Mouse (Mus musculus): Measurements from ENCODE around the gene Mien1. TPM values are rescaled to one million over a fixed set of nuclear protein-coding genes. Genes with fewer than 3 reads are reported as not detected.
A peak's percentile ranks its signal among the peaks of the same experiment; 100 is the strongest.

Mien1 gene
- polyA plus RNA-seq, 1 experiment from 2014 or later, result 158 TPM

DNA sequence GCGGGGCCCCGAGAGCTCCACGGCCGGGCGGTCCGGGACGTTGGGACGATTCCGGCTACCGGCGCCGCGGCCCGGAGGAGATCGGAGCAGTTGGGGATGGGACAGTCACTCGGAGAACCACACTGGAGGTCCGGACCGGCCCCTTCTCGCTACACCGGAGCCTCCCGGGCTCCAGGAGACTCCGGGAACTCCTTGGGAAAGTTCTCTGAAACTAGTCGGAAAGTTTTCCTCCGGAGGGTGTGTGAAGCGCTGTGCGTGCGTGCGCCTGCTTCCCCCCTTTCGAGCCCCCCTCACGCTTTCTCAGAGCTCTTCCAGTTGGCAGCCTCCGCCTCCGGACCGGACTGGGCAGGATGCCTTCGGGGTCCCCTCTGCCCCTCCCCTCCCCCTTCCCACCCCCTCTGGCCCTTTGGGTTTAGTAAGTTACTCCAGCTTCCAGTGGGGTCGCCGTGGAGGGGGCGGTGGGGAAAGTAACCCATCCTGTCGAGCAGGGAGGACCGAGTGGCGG, 25.9 kb downstream of the Mien1 start:
- Histone ChIP-seq H3K4me3 (peak overlapping the region; percentile 77), H3K36me3 (no peaks in the 10 kb centered on the region), H3K27ac (peak overlapping the region; percentile 79), H3K9ac (peak overlapping the region; percentile 87), H3K4me2 (replicated peaks) (peak overlapping the region; percentile 97), H3K27me3 (peaks cover 33% of the 10 kb centered on the region), H3K9me3 (replicated peaks) (no peaks in the 10 kb centered on the region), H3K4me1 (peaks cover 40% of the 10 kb centered on the region)
- ATAC-seq (ENCODE audit: low FRiP score), result peak; percentile 60
- 0% methylated on average over 38 of the region's 40 CpGs for WGBS

DNA sequence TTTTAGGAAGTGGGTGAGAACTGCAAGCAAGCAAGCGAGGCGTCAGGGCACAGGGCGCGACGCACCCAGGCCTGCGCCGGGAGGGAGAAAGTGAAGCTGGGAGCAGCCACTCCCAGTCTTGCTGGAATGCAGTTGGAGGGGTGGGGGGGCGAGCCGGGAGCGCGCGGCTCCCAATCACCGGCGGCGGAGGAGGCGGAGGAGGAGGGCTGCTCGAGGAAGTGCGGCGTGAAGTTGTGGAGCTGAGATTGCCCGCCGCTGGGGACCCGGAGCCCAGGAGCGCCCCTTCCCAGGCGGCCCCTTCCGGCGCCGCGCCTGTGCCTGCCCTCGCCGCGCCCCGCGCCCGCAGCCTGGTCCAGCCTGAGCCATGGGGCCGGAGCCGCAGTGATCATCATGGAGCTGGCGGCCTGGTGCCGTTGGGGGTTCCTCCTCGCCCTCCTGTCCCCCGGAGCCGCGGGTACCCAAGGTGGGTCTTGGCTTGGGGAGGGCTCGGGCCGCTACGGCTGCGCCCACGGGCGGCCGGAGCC, 26.5 kb downstream of the Mien1 start, which contains the start of gene Erbb2:
TSS of gene Erbb2 (plus strand) at position 198 of the 524 bp plus-strand sequence.
- peak within 1 kb of the TSS; percentile 97 for H3K4me2 ChIP-seq (replicated peaks)
- peak within 1 kb of the TSS; percentile 79 for H3K27ac ChIP-seq
- H3K36me3 ChIP-seq, result no peaks in the 10 kb centered on the region
- H3K4me1 ChIP-seq, result peaks cover 40% of the 10 kb centered on the region
- 0% methylated on average over 46 of the region's 49 CpGs for WGBS
- no peaks in the 10 kb centered on the region for H3K9me3 ChIP-seq (replicated peaks)
- peaks cover 33% of the 10 kb centered on the region for H3K27me3 ChIP-seq
- peak within 1 kb of the TSS; percentile 77 for H3K4me3 ChIP-seq
- H3K9ac ChIP-seq, result peak within 1 kb of the TSS; percentile 87
- ATAC-seq (ENCODE audit: low FRiP score), result peak; percentile 55

DNA sequence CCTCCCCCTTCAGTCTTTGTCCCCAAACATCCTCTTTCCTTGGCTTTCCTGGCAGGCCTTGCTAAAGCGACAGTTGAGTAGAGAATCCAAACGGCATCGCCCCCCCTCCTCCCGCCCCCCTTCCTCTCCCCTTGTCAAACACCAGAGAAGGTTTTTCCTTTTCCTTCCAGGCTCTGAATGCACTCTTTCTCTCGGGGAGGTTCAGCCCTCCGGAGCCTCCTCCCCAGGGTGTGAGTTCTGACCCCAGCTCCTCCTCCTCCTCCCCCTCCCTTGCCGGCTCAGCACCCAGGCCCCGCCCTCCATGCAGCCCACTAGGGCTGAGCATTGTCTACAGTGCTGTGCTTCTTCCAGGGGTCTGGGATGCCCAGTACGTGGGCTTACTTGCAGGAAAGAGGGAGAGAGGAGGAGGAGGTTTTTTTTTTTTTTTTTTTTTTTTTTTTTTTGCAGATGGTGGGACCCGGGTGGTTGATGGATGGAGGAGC, 29.4 kb downstream of the Mien1 start:
- peaks cover 40% of the 10 kb centered on the region for H3K4me1 ChIP-seq
- 0 out of 2 replicates have a peak overlapping the region, but pooled peaks have one; percentile 32 for H3K27ac ChIP-seq
- H3K9ac ChIP-seq, result peak overlapping the region; percentile 24
- H3K4me2 ChIP-seq (replicated peaks), result peak overlapping the region; percentile 38
- H3K4me3 ChIP-seq, result no peak overlapping the region
- 6% methylated on average over 9 of the region's 10 CpGs for WGBS
- H3K36me3 ChIP-seq, result no peaks in the 10 kb centered on the region
- H3K9me3 ChIP-seq (replicated peaks), result no peaks in the 10 kb centered on the region
- peak; percentile 71 for ATAC-seq (ENCODE audit: low FRiP score)
- peaks cover 30% of the 10 kb centered on the region for H3K27me3 ChIP-seq

DNA sequence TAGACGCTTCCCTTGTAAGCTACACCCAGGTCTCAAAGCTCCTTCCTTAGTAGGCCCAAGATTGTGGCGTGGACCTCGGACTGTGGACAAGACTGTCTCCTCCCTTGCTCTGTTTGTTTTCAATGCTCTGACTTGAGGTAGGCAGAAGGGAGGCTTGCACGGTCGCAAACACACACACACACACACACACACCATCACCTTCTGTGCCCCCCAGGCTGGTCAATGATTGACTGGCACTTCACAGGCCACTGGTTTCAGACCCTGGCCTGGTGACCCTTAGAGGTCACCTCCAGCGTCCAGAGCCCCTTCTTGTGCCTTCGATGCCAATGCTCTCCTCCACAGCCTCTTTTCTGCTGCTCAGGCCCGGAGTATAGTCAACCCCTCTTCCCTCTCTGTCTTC, 29.9 kb downstream of the Mien1 start:
- Histone ChIP-seq H3K9ac (peak overlapping the region; percentile 24), H3K4me2 (replicated peaks) (peak overlapping the region; percentile 38), H3K4me1 (peaks cover 35% of the 10 kb centered on the region), H3K27ac (peak overlapping the region; percentile 32; the same call in 1 of the 2 replicates), H3K9me3 (replicated peaks) (no peaks in the 10 kb centered on the region), H3K36me3 (no peaks in the 10 kb centered on the region), H3K4me3 (no peak overlapping the region), H3K27me3 (peaks cover 31% of the 10 kb centered on the region)
- WGBS, result 41% methylated on average over 8 of the region's 8 CpGs
- no peak for ATAC-seq (ENCODE audit: low FRiP score)

DNA sequence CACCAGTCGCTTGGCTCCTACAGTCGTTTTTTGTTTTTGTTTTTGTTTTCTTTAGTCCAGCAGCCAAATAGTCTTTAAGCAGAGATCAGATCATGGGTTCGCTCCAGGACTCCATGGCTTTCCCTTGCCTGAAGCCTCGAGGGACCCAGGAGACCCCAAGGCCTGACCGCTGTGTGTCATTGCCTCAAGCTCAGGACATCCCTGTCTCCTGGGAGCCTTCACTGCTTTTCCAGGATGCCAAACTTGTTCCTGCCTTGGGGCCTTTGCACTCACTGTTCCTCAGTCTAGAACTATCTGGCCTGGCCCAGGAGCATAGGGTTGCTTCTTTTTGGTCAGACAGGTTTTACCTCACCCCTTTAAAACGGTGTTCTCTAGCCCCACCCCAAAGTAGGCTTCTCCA, 32.2 kb downstream of the Mien1 start:
- no peak overlapping the region for H3K4me3 ChIP-seq

DNA sequence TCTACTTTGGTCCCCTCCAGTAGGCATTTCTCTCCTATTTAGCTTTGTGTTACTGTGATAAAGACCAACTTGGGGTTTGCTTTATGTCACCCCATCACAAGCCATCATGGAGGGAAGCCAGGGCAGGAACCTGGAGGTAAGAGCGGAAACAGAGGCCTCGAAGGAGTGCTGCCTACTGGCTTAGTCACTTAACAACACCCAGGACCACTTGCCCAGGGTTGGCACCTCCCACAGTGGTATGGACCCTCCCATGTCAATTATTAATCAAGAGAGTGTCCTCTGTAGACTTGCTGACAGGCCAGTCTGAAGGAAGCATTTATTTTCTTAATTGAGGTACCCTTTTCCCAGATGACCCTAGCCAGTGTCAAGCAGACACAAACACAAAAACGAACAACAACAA, 38.0 kb downstream of the Mien1 start:
- 69% methylated on average over 3 of the region's 3 CpGs for WGBS
- Histone ChIP-seq H3K4me1 (peaks cover 10% of the 10 kb centered on the region), H3K4me3 (peak overlapping the region; percentile 74), H3K27me3 (peaks cover 19% of the 10 kb centered on the region), H3K4me2 (replicated peaks) (peak overlapping the region; percentile 72), H3K36me3 (0 out of 2 replicates have a peak, but pooled peaks cover 3% of the 10 kb centered on the region), H3K9ac (peak overlapping the region; percentile 67), H3K9me3 (replicated peaks) (no peaks in the 10 kb centered on the region), H3K27ac (peak overlapping the region; percentile 98)
- no peak for ATAC-seq (ENCODE audit: low FRiP score)

More for the DNA sequence above, 32.2 kb downstream of the Mien1 start:
- no peaks in the 10 kb centered on the region for H3K36me3 ChIP-seq
- WGBS, result 74% methylated on average over 6 of the region's 6 CpGs
- no peaks in the 10 kb centered on the region for H3K9me3 ChIP-seq (replicated peaks)
- H3K9ac ChIP-seq, result no peak overlapping the region
- peaks cover 31% of the 10 kb centered on the region for H3K27me3 ChIP-seq
- peaks cover 14% of the 10 kb centered on the region for H3K4me1 ChIP-seq
- no peak overlapping the region for H3K4me2 ChIP-seq (replicated peaks)
- no peak for ATAC-seq (ENCODE audit: low FRiP score)
- H3K27ac ChIP-seq, result no peak overlapping the region

DNA sequence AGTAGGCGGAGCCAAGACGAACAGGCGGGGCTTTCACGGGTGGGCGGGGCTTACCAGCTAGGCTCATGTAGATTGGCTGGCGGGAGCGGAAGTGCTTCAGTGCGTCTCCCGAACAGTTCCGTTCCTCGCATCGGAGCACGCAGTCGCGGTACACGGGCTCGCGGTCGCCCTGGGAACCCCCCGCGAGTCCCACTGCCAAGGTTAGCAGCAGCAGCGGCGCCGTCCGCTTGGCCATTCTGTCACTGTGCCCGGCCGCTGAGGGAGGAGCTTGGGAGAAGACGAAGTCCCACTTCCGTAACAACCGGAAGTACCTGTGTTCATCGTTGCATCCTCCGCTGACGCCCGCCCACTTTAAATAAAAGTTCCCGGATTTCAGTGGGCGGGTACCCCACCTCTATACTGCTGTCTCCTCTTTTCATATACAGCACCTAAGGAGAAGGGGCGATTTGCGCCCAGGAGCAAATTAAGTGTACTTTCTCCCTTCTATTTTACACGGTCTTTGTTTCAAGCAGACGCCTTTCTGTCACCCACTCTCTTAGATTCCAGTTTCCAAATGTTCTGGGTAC, 38.5 kb downstream of the Mien1 start, which contains the start of gene Pgap3:
TSS of gene Pgap3 (minus strand) at position 330 of the 566 bp plus-strand sequence.
- H3K4me1 ChIP-seq, result peaks cover 10% of the 10 kb centered on the region
- ATAC-seq (ENCODE audit: low FRiP score), result peak; percentile 91
- 0 out of 2 replicates have a peak, but pooled peaks cover 3% of the 10 kb centered on the region for H3K36me3 ChIP-seq
- WGBS, result under 1% methylated on average over 40 of the region's 40 CpGs
- H3K27me3 ChIP-seq, result peaks cover 19% of the 10 kb centered on the region
- H3K27ac ChIP-seq, result peak within 1 kb of the TSS; percentile 98
- peak within 1 kb of the TSS; percentile 67 for H3K9ac ChIP-seq
- peak within 1 kb of the TSS; percentile 72 for H3K4me2 ChIP-seq (replicated peaks)
- peak within 1 kb of the TSS; percentile 74 for H3K4me3 ChIP-seq
- no peaks in the 10 kb centered on the region for H3K9me3 ChIP-seq (replicated peaks)

DNA sequence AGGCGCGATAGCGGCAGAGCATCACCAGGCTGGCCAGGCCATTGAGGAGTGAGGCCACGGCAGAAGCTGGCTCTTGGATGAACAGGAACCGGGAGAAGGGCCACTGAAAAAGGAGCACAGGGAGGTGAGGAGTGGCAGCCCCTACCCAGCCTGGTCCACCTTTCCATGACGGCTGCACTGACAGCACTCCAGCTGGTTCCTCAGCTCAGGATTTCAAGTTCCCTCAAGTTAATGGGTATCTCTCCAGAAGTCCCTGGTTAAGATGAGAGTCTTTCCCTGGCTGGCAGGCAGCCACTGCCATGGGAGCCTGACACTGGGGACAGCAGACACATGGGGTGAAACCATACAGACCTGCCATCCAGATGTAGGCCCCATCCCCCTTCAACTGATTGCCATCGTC, 40.8 kb downstream of the Mien1 start:
- H3K4me2 ChIP-seq (replicated peaks), result no peak overlapping the region
- peaks cover 16% of the 10 kb centered on the region for H3K27me3 ChIP-seq
- H3K9me3 ChIP-seq (replicated peaks), result no peaks in the 10 kb centered on the region
- peaks cover 23% of the 10 kb centered on the region for H3K4me1 ChIP-seq
- H3K9ac ChIP-seq, result no peak overlapping the region
- no peak overlapping the region for H3K4me3 ChIP-seq
- 94% methylated on average over 7 of the region's 7 CpGs for WGBS
- H3K27ac ChIP-seq, result no peak overlapping the region
- 0 out of 2 replicates have a peak, but pooled peaks cover 3% of the 10 kb centered on the region for H3K36me3 ChIP-seq
- no peak for ATAC-seq (ENCODE audit: low FRiP score)

DNA sequence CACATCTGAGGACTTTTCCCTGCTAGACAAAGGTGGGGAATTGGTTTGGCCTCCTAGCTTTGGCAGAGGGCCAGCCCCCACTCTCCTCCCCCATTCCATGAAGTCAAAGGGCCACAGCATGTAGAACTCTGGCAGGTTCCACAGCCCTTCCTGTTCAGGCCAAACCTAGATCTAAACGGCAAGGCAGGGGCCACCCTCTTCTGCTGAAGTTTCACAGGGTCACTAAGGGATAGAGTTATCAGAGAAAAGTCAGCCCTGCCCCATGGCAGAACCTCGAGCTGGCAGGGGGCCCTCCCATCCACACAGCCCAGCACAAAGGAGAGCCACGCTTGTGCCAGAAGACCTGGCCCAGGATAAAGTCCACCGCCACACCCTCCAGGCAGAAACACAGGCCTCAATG, 43.8 kb downstream of the Mien1 start:
- H3K4me1 ChIP-seq, result peaks cover 26% of the 10 kb centered on the region
- H3K4me2 ChIP-seq (replicated peaks), result no peak overlapping the region
- H3K9ac ChIP-seq, result no peak overlapping the region
- ATAC-seq (ENCODE audit: low FRiP score), result no peak
- 0 out of 2 replicates have a peak, but pooled peaks cover 3% of the 10 kb centered on the region for H3K36me3 ChIP-seq
- H3K4me3 ChIP-seq, result no peak overlapping the region
- H3K9me3 ChIP-seq (replicated peaks), result no peaks in the 10 kb centered on the region
- H3K27me3 ChIP-seq, result peaks cover 36% of the 10 kb centered on the region
- WGBS, result 65% methylated on average over 4 of the region's 4 CpGs
- H3K27ac ChIP-seq, result no peak overlapping the region

DNA sequence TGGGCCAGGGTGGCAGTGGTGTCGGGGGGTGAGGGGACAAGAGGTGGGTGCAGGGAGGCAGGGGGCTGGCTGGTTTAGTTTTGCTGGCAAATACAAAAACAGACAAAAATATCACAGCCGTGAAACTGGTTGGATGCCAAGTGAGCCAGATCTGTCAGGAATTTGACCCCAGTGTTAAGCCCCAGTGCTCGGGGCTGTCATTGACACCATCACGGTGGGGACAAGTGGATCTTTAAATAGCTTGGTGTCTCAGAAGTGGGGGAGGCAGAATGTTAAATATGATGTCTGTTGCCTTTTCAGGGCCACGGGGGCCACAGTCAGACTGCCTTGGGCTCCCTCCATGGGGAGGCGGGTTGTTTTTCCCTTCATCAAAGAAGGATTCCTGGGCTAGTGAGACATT, 44.5 kb downstream of the Mien1 start:
- Histone ChIP-seq H3K9ac (no peak overlapping the region), H3K4me3 (no peak overlapping the region), H3K4me2 (replicated peaks) (no peak overlapping the region), H3K9me3 (replicated peaks) (no peaks in the 10 kb centered on the region), H3K4me1 (peaks cover 20% of the 10 kb centered on the region), H3K36me3 (0 out of 2 replicates have a peak, but pooled peaks cover 3% of the 10 kb centered on the region), H3K27ac (no peak overlapping the region), H3K27me3 (peaks cover 38% of the 10 kb centered on the region)
- 60% methylated on average over 6 of the region's 6 CpGs for WGBS
- ATAC-seq (ENCODE audit: low FRiP score), result no peak

DNA sequence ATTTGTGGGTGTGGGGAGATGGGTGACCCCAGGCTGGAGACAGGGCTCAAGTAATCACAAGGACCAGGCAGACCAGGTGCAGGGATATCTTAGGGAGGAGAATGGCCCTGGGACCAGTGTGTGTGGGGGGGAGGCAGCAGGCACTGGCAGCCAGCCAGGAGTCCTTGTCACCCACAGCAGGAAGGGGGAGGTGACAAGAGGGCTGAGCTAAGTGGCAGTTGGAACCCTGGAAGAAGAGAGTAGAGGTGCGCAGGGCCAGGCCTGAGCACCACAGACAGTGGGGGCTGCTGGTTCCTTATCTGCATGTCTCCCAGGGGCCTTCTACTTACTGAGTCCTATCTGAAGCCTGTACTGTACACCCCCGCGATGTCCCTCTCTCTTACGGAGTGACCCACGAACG, 45.5 kb downstream of the Mien1 start:
- no peak overlapping the region for H3K4me2 ChIP-seq (replicated peaks)
- 68% methylated on average over 6 of the region's 6 CpGs for WGBS
- 0 out of 2 replicates have a peak overlapping the region, but pooled peaks have one; percentile 38 for H3K9ac ChIP-seq
- no peak overlapping the region for H3K27ac ChIP-seq
- no peak overlapping the region for H3K4me3 ChIP-seq
- no peak for ATAC-seq (ENCODE audit: low FRiP score)
- no peaks in the 10 kb centered on the region for H3K9me3 ChIP-seq (replicated peaks)
- 0 out of 2 replicates have a peak, but pooled peaks cover 3% of the 10 kb centered on the region for H3K36me3 ChIP-seq
- peaks cover 20% of the 10 kb centered on the region for H3K4me1 ChIP-seq
- H3K27me3 ChIP-seq, result peaks cover 44% of the 10 kb centered on the region

DNA sequence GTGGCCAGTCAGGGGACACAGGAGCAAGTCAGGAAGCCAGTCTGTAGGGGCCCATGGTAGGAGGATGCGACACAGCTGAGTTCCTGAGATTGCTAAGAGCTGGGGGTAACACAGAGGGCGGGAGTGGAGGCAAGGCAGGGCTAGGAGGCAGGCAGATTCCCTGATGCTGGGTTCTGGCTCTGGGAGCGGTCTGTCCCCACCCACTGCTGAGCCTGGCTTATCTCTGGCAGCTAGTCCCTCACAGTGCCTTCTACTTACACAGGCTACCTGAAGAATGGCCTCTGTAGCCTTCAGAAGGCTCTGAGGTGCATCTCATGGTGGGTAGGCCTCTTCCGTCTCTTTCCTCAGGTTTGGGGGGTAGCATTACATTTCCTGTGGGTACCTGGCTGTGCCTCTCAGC, 46.1 kb downstream of the Mien1 start:
- Histone ChIP-seq H3K9me3 (replicated peaks) (no peaks in the 10 kb centered on the region), H3K27ac (no peak overlapping the region), H3K27me3 (peaks cover 49% of the 10 kb centered on the region), H3K4me2 (replicated peaks) (no peak overlapping the region), H3K4me3 (no peak overlapping the region), H3K4me1 (peaks cover 22% of the 10 kb centered on the region), H3K36me3 (0 out of 2 replicates have a peak, but pooled peaks cover under 1% of the 10 kb centered on the region), H3K9ac (no peak overlapping the region)
- WGBS, result 42% methylated on average over 4 of the region's 4 CpGs
- no peak for ATAC-seq (ENCODE audit: low FRiP score)
